Mouse (Mus musculus): ENCODE data around the gene C130026I21Rik. TPM values are rescaled to one million over a fixed set of nuclear protein-coding genes. Genes with fewer than 3 reads are reported as not detected.
A peak's percentile ranks its signal among the peaks of the same experiment; 100 is the strongest.
"Not testable (repeated sequence)": the region's sequence is repeated elsewhere in the genome, so short reads cannot be mapped to it uniquely, and the experiment has no call there.

C130026I21Rik gene
- total RNA-seq (2014; rRNA removed; ENCODE audit: low replicate concordance) (3.1 and 13.3 TPM in 2 replicates), polyA plus RNA-seq (2015; fragmentation: Nextera tagmentation; extraction: Ambion mirVana) (0.29 and 0.52 TPM in 2 replicates)

GRCm38 (mm10) chr1:85270466-85270865, at the start of gene C130026I21Rik:
Gene C130026I21Rik, minus strand, starts transcription at chr1:85270566.
- not testable (repeated sequence) for H3K4me3 ChIP-seq (ENCODE audit: low read depth, low read length); ATAC-seq (ENCODE audit: insufficient read depth, low read depth); DNase-seq (ENCODE audit: low spot score); H3K27ac ChIP-seq (ENCODE audit: low read depth); H3K4me1 ChIP-seq (ENCODE audit: control insufficient read depth, insufficient read depth); H3K4me2 ChIP-seq (ENCODE audit: low read depth, low read length); H3K36me3 ChIP-seq (replicated peaks; ENCODE audit: control insufficient read depth, insufficient read depth, low read length); H3K27me3 ChIP-seq (ENCODE audit: control insufficient read depth, insufficient read depth, low read length); H3K9me3 ChIP-seq (replicated peaks; ENCODE audit: control insufficient read depth, low read length); H3K9ac ChIP-seq (replicated peaks; ENCODE audit: low read depth, low read length)
- WGBS: no CpG with 5 or more reads among the region's 6 CpGs

- H3K4me3 ChIP-seq (ENCODE audit: low read depth, low read length); H3K4me2 ChIP-seq (ENCODE audit: low read depth, low read length); H3K4me1 ChIP-seq (ENCODE audit: control insufficient read depth, insufficient read depth); H3K36me3 ChIP-seq (replicated peaks; ENCODE audit: control insufficient read depth, insufficient read depth, low read length); H3K9ac ChIP-seq (replicated peaks; ENCODE audit: low read depth, low read length); H3K27ac ChIP-seq (ENCODE audit: low read depth); H3K27me3 ChIP-seq (ENCODE audit: control insufficient read depth, insufficient read depth, low read length); ATAC-seq (ENCODE audit: insufficient read depth, low read depth); H3K9me3 ChIP-seq (replicated peaks; ENCODE audit: control insufficient read depth, low read length); DNase-seq (ENCODE audit: low spot score): not testable (repeated sequence)
- 52% methylated on average over 4 of the region's 5 CpGs for WGBS
- TF ChIP-seq CTCF (IDR thresholded peaks at IDR 0.05; ENCODE audit: low read depth): peak; percentile 18
Observed at GRCm38 (mm10) chr1:85287063-85287462, 16.7 kb upstream of the C130026I21Rik start.

- DNase-seq (ENCODE audit: low spot score); H3K36me3 ChIP-seq (replicated peaks; ENCODE audit: control insufficient read depth, insufficient read depth, low read length); H3K4me3 ChIP-seq (ENCODE audit: low read depth, low read length); H3K27me3 ChIP-seq (ENCODE audit: control insufficient read depth, insufficient read depth, low read length); H3K4me1 ChIP-seq (ENCODE audit: control insufficient read depth, insufficient read depth); H3K9me3 ChIP-seq (replicated peaks; ENCODE audit: control insufficient read depth, low read length); H3K4me2 ChIP-seq (ENCODE audit: low read depth, low read length); ATAC-seq (ENCODE audit: insufficient read depth, low read depth); H3K27ac ChIP-seq (ENCODE audit: low read depth); H3K9ac ChIP-seq (replicated peaks; ENCODE audit: low read depth, low read length): not testable (repeated sequence)
- whole genome bisulfite sequencing: 66% methylated on average over 3 of the region's 5 CpGs
Observed at GRCm38 (mm10) chr1:85276421-85276820, 6.1 kb upstream of the C130026I21Rik start.

GRCm38 (mm10) chr1:85258634-85259033, 11.7 kb downstream of the C130026I21Rik start:
- H3K27me3 ChIP-seq (ENCODE audit: control insufficient read depth, insufficient read depth, low read length); H3K9me3 ChIP-seq (replicated peaks; ENCODE audit: control insufficient read depth, low read length); H3K27ac ChIP-seq (ENCODE audit: low read depth); H3K36me3 ChIP-seq (replicated peaks; ENCODE audit: control insufficient read depth, insufficient read depth, low read length); H3K9ac ChIP-seq (replicated peaks; ENCODE audit: low read depth, low read length); H3K4me2 ChIP-seq (ENCODE audit: low read depth, low read length); DNase-seq (ENCODE audit: low spot score); H3K4me1 ChIP-seq (ENCODE audit: control insufficient read depth, insufficient read depth); H3K4me3 ChIP-seq (ENCODE audit: low read depth, low read length); ATAC-seq (ENCODE audit: insufficient read depth, low read depth): not testable (repeated sequence)
- 38% methylated on average over 1 of the region's 2 CpGs for WGBS

- not testable (repeated sequence) for H3K4me3 ChIP-seq (ENCODE audit: low read depth, low read length); H3K27ac ChIP-seq (ENCODE audit: low read depth); H3K27me3 ChIP-seq (ENCODE audit: control insufficient read depth, insufficient read depth, low read length); H3K4me1 ChIP-seq (ENCODE audit: control insufficient read depth, insufficient read depth); ATAC-seq (ENCODE audit: insufficient read depth, low read depth); H3K36me3 ChIP-seq (replicated peaks; ENCODE audit: control insufficient read depth, insufficient read depth, low read length); H3K9ac ChIP-seq (replicated peaks; ENCODE audit: low read depth, low read length); DNase-seq (ENCODE audit: low spot score); H3K9me3 ChIP-seq (replicated peaks; ENCODE audit: control insufficient read depth, low read length); H3K4me2 ChIP-seq (ENCODE audit: low read depth, low read length)
- WGBS: 45% methylated on average over 2 of the region's 3 CpGs
Observed at GRCm38 (mm10) chr1:85255217-85255616, 15.1 kb downstream of the C130026I21Rik start.

GRCm38 (mm10) chr1:85251211-85251610, 19.2 kb downstream of the C130026I21Rik start:
- not testable (repeated sequence) for H3K4me2 ChIP-seq (ENCODE audit: low read depth, low read length); DNase-seq (ENCODE audit: low spot score); H3K27me3 ChIP-seq (ENCODE audit: control insufficient read depth, insufficient read depth, low read length); H3K27ac ChIP-seq (ENCODE audit: low read depth); H3K4me1 ChIP-seq (ENCODE audit: control insufficient read depth, insufficient read depth); ATAC-seq (ENCODE audit: insufficient read depth, low read depth); H3K36me3 ChIP-seq (replicated peaks; ENCODE audit: control insufficient read depth, insufficient read depth, low read length); H3K9me3 ChIP-seq (replicated peaks; ENCODE audit: control insufficient read depth, low read length); H3K9ac ChIP-seq (replicated peaks; ENCODE audit: low read depth, low read length); H3K4me3 ChIP-seq (ENCODE audit: low read depth, low read length)
- WGBS: 62% methylated on average over 4 of the region's 4 CpGs

GRCm38 (mm10) chr1:85248985-85249384, 21.4 kb downstream of the C130026I21Rik start:
- H3K27ac ChIP-seq (ENCODE audit: low read depth); H3K36me3 ChIP-seq (replicated peaks; ENCODE audit: control insufficient read depth, insufficient read depth, low read length); ATAC-seq (ENCODE audit: insufficient read depth, low read depth); H3K4me2 ChIP-seq (ENCODE audit: low read depth, low read length); H3K4me1 ChIP-seq (ENCODE audit: control insufficient read depth, insufficient read depth); H3K4me3 ChIP-seq (ENCODE audit: low read depth, low read length); DNase-seq (ENCODE audit: low spot score); H3K9me3 ChIP-seq (replicated peaks; ENCODE audit: control insufficient read depth, low read length); H3K27me3 ChIP-seq (ENCODE audit: control insufficient read depth, insufficient read depth, low read length); H3K9ac ChIP-seq (replicated peaks; ENCODE audit: low read depth, low read length): not testable (repeated sequence)
- WGBS: 45% methylated on average over 3 of the region's 3 CpGs

GRCm38 (mm10) chr1:85246776-85247460, 23.4 kb downstream of the C130026I21Rik start:
- H3K9ac ChIP-seq (replicated peaks; ENCODE audit: low read depth, low read length); H3K4me2 ChIP-seq (ENCODE audit: low read depth, low read length); H3K9me3 ChIP-seq (replicated peaks; ENCODE audit: control insufficient read depth, low read length); H3K4me1 ChIP-seq (ENCODE audit: control insufficient read depth, insufficient read depth); ATAC-seq (ENCODE audit: insufficient read depth, low read depth); H3K4me3 ChIP-seq (ENCODE audit: low read depth, low read length); H3K27ac ChIP-seq (ENCODE audit: low read depth); H3K27me3 ChIP-seq (ENCODE audit: control insufficient read depth, insufficient read depth, low read length); DNase-seq (ENCODE audit: low spot score); H3K36me3 ChIP-seq (replicated peaks; ENCODE audit: control insufficient read depth, insufficient read depth, low read length): not testable (repeated sequence)
- WGBS: 53% methylated on average over 8 of the region's 8 CpGs
